Mouse (Mus musculus) spleen, adult 18-20 months (tissue): Measurements from ENCODE around the gene Adipor1.
A peak's percentile ranks its signal among the peaks of the same experiment; 100 is the strongest.

Experiments
- DNase-seq, 2 experiments: peaks; one replicate each; pipeline ENCODE4 v3.0.0; 2022; ENCODE audit warnings: mixed read lengths in 2 of 2

The Adipor1 gene

DNA sequence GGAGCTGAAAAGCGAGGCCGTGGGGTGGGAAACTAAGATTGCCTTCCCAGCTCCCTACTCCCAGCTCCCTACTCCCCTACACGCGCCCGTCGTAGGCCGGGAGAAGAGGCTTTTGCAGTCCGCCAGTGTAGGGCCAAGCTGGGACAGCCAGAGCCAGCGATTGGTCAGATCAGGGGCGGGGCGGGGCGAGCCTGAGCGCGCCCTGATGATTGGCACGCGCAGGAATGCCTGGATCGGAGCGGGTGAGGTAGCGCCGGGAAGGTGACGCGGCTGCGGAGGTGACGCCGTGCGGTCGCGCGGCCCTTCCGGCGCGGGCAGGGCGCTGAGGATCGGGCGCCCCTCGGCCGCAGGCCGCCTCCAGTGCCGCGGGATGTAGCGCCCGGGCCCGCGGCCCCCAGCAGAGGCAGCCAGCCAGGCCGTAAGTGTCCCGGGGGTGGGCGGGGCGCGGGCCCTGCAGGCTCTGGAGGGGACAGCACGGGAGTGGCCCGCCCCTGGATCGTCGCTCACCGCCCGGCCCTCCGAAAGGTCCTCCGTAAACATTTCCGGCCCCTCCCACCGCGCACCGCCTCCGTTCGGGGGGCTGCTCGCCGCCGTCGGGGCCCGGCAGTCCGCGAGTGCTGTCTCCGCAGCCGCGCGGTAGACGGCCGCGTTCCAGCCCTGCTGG, at the start of gene Adipor1:
Gene Adipor1, plus strand, starts transcription at position 211 of the 664 bp plus-strand sequence.
- peak; percentile 91 to 92 for DNase-seq

GRCm38 (mm10) chr1:134365491-134365890, 49.7 kb upstream of the Adipor1 start:
- DNase-seq = no peak

- peak; percentile 13 to 60 for DNase-seq
Measured at GRCm38 (mm10) chr1:134368777-134369337, 46.3 kb upstream of the Adipor1 start.

DNA sequence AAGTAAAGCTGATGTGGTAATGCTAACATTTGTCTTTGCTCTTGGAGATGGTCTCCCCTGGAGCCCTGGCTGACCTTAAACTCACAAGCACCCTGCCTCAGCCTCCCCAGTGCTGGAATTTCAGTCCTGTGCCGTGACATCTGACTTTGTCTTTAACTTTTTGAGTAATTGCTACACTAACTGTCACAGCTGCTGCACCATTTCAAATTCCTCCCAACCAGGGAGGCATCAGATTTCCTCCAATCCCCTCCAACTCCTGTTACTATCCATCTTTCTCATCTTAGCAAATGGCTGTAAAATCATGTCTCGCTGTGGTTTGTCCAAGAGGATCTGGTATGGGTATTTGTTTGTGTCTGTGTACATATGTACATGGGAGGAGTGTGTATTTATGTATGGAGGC, 41.1 kb upstream of the Adipor1 start:
- DNase-seq = no peak

- no peak for DNase-seq
Measured at GRCm38 (mm10) chr1:134381051-134381450, 34.1 kb upstream of the Adipor1 start.

DNA sequence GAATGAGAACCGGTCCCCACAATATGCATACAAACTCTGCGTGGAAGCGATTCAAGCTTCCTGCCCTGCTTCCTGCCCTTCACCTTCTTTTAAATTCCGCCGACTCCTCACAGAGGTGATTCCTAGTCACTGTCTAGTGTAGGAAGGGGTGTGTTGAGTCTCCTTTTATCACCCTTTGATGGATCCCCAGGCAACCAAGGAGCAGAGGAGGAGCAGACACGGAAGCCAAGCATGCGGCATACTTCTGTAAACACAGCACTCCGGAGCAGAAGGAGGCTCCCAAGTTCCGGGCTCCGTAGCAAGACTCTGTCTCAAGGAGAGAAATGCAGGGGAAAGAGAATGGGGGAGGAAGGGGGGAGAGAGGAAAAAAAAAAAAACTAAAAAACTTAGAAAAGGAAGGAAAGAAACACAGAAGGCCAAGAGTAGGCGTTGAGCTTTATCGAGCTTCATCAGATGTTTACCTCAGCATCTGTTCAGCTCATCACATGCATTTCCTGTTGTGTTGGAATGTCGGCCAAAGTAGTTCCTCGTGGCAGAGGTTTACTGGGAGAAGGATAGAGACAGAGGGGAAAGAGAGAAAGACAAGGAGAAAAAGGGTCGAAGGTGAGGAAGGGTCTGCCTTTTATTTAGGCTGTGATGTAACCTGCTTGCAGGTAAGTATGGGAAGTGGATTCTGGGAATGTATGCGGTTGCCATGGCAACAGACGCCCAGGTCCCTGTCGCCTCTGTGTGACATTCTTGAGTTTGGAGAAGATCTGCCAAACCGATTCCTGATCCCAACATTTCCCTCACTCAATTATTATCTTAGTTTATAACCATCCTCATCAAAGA, 33.2 kb upstream of the Adipor1 start:
- no peak for DNase-seq

DNA sequence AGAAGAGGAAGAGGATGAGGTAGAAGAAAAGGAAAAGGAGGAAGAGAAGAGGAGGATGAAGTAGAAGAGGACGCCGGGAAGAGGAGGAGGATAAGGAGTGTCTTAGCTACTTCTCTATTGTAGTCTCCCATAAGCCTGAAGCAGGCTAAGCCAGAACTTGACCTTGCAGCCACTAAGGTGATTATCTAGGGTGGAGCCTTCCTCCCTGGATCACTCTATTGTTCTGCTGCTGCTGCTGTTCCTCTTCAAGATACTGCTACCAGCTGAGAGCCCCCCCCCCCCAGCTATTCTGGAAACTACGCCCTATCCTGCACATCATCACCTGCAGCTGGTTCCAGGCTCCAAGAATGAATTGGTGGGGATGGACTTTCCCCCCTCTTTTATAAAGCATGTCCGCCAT, 30.6 kb upstream of the Adipor1 start:
- DNase-seq = no peak

DNA sequence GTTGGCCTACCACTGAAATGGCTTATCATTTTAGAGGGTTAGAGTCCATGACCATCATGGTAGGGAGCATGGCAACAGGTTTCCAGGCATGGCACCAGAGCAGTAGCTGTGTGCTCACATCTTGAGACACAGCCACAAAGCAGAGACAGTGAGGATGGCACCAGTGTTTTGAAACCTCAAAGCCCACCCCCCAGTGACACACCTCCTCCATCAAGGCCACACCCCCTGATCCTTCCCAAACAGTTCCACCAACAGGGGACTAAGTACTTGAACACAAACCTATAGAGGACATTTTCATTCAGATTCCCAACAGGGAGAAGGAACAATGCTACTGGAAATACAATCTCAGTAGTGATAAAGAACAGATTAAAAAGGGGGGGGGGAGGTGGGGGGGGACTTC, 30.0 kb upstream of the Adipor1 start:
- DNase-seq = no peak

DNA sequence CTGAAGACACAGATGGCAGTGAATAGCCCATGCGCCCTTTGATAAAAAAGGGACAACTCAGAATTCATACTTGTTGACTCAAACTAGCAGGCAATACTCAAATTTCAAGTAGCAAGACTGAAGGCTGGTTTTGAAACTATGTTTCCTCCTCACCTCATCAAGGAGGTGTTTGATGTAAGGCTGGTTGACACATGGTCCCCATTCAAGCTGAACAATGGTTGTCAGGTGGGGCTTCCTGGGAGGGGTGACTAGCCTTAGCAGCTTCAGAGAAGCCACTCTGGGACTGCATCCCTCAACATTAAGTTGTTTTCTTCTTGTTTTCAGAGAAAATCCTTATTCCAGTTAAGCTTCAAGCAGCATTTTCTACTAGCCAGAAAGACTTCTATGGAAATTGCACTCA, 29.5 kb upstream of the Adipor1 start, which contains the start of gene 4933406M09Rik:
Gene 4933406M09Rik, plus strand, starts transcription at position 275 of the 400 bp plus-strand sequence.
- no peak for DNase-seq

- DNase-seq = no peak
Measured at GRCm38 (mm10) chr1:134393827-134394226, 21.4 kb upstream of the Adipor1 start.

GRCm38 (mm10) chr1:134398210-134398609, 17.0 kb upstream of the Adipor1 start:
- DNase-seq = no peak

DNA sequence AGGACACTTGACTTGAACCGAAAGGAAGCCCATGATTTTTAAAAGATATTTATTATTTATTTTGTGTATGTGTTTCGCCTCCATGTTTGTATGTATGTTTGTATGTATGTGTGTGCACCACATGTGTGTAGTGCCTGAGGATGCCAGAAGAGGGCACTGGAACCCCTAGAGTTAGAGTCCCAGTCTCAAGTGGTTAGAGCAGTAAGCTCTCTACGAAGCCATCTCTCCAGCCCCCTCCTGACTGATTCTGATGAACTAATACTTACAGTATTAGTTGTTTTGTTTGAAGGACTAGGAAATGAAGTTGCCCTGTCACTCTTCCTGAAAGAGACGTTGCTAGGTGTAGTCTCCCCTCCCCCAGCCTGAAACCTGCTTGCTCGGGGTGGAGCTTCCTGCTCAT, 15.4 kb upstream of the Adipor1 start:
- DNase-seq = no peak

GRCm38 (mm10) chr1:134405509-134406413, 9.4 kb upstream of the Adipor1 start, which contains the start of gene Cyb5r1:
Cyb5r1 (plus strand) TSS chr1:134405559.
- DNase-seq = peak; percentile 66 to 77

DNA sequence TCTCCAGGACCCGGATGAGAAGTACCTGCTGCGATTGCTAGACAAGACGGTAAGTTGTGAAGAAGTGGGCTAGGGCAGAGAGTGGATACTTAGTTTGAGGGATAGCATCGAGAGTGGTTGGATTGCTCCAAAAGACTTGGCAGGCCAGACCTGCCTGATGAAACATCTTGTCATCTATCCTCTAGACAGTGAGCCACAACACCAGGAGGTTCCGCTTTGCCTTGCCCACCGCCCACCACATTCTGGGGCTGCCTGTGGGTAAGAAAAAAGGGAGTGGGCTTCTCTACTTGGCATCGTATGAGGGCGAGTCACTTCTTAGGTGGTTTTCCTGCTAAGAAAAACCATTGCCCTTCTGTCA, 8.8 kb upstream of the Adipor1 start:
- no peak for DNase-seq

- DNase-seq = no peak
Measured at GRCm38 (mm10) chr1:134408080-134408479, 7.1 kb upstream of the Adipor1 start.

DNA sequence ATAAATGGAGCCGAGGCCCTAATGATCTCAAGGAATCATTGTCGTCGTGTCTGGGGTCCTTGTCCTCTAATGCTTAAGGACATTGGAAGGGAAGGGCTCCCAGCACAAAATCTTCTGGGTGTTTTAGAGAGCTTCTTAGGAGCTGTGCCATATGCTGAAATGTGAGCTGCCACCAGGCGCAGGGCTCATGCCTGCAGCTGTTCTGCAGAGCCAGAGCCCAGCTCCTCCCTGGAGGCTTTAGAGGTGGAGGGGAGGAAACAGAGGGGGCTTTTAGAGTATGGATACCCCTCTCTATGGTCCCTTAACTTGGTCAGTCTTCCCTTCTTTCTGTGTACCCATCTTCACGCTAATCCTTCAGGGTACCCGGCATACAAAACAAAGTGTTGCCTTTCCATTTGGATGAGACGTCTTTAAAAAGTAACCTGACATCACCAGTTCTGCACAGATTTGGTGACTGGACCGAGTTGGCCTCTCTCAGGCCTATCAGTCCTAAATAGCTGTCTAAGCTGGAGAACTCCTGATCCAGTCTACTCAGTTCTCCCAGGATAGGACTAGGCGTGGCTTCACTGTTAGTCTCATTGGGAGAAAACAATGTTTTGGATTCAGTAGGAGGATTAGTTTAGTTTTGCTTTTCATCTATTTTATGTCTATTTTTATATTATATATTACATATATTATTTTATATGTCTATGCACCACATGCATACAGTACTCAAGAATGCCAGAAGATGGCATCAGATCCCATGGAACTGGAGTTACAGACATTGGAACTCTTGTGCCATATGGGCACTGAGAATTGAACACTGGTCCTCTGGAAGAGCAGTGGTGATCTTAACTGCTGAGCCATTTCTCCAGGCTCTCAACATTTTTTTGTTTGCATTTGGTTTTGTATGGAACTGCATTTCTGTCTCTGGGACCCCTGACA, 3.2 kb upstream of the Adipor1 start:
- DNase-seq = no peak

GRCm38 (mm10) chr1:134414038-134414437, 1.1 kb upstream of the Adipor1 start:
- DNase-seq = no peak

- no peak for DNase-seq
Measured at GRCm38 (mm10) chr1:134414501-134415167, 544 bp upstream of the Adipor1 start.

GRCm38 (mm10) chr1:134418414-134418975, 3.3 kb downstream of the Adipor1 start:
- DNase-seq = no peak

DNA sequence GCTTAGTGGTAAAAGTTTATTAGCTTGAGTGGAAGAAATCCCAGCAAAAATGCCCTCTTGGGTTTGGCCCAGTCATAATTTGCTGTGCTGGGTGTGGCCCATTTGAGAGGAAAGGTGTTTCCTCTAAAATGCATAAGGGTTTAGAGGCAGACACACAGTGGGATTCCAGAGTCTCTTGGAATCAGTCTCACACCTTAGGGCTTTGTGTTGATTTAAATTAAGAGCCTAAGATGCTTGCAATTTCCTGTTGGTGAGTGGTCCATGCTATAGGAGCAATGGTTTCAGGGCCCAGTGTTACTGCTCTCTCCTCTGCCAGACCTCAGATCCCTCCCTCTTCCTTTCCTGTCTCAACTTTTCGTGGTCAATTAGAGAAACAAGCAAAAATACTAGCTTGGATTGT, 4.0 kb downstream of the Adipor1 start:
- DNase-seq = no peak
